Mouse (Mus musculus) stomach, postnatal 0 days (tissue): ENCODE results near the gene Tfip11. TPM values are rescaled to one million over a fixed set of nuclear protein-coding genes. Genes with fewer than 3 reads are reported as not detected.

Source experiments
- ATAC-seq: fragments of 200-750 bp; cut with Nextera tagmentation; 2 replicates; pipeline ENCODE4 v1.8.0; 2017; ENCODE audit not compliant: low FRiP score, low TSS enrichment
- DNase-seq: peaks from one replicate; pipeline ENCODE4 v3.0.0-alpha.2; 2016; ENCODE audit warnings: low spot score
- H3K27ac ChIP-seq: fragments of 300-500 bp; sonication (generic); replicated peaks from 2 replicates; pipeline ENCODE4 v1.5.1; 2014; ENCODE audit warnings: mild to moderate bottlenecking, control low read depth
- H3K27me3 ChIP-seq: fragments of 300-500 bp; sonication (generic); 2 replicates; pipeline ENCODE4 v1.6.1; 2014; ENCODE audit warnings: low read length; ENCODE audit not compliant: control insufficient read depth, insufficient read depth
- H3K36me3 ChIP-seq: fragments of 300-500 bp; sonication (generic); 2 replicates; pipeline ENCODE4 v1.6.1; 2014; ENCODE audit warnings: low read length, mixed read lengths; ENCODE audit not compliant: control insufficient read depth, insufficient read depth
- H3K4me1 ChIP-seq: fragments of 300-500 bp; sonication (generic); replicated peaks from 2 replicates; pipeline ENCODE4 v1.6.1; 2014; ENCODE audit warnings: antibody characterized with exemption; ENCODE audit not compliant: control insufficient read depth, insufficient read depth
- H3K4me2 ChIP-seq: fragments of 300-500 bp; sonication (generic); replicated peaks from 2 replicates; pipeline ENCODE4 v1.6.1; 2014; ENCODE audit warnings: low read depth, mild to moderate bottlenecking, control low read depth, moderate library complexity
- H3K4me3 ChIP-seq: fragments of 300-500 bp; sonication (generic); 2 replicates; pipeline ENCODE4 v1.5.1; 2014; ENCODE audit warnings: low read depth, low read length, control low read depth
- H3K9ac ChIP-seq: fragments of 300-500 bp; sonication (generic); 2 replicates; pipeline ENCODE4 v1.6.1; 2014; ENCODE audit warnings: mild to moderate bottlenecking, low read length, control low read depth, mixed read lengths
- H3K9me3 ChIP-seq: fragments of 300-500 bp; sonication (generic); 2 replicates; pipeline ENCODE4 v1.6.1; 2016; ENCODE audit warnings: low read length; ENCODE audit not compliant: control insufficient read depth
- CTCF ChIP-seq: IDR thresholded peaks from 2 replicates; pipeline ENCODE4 v1.5.1; 2016; ENCODE audit warnings: antibody characterized with exemption, low read depth, mild to moderate bottlenecking, moderate library complexity
- EP300 ChIP-seq: optimal IDR thresholded peaks from 2 replicates; pipeline ENCODE3; 2016; ENCODE audit warnings: antibody characterized with exemption
- WGBS: fragments of 180-500 bp; shearing (Covaris S2); extraction: QIAGEN DNeasy Blood & Tissue Kit; methylation state at CpG from one replicate; pipeline ENCODE4 v1.1.7; 2014; 5-methylcytosine and 5-hydroxymethylcytosine counted together
- polyA plus RNA-seq: library from polyadenylated mRNA; unstranded; fragments of >200 nt; fragmentation: Nextera tagmentation; extraction: Ambion mirVana; gene quantifications from 2 replicates; pipeline ENCODE4 v1.2.1, GENCODE M21; 2015

Gene Tfip11
- polyA plus RNA-seq, 1 experiment from 2014 or later, result 12.4 TPM

DNA sequence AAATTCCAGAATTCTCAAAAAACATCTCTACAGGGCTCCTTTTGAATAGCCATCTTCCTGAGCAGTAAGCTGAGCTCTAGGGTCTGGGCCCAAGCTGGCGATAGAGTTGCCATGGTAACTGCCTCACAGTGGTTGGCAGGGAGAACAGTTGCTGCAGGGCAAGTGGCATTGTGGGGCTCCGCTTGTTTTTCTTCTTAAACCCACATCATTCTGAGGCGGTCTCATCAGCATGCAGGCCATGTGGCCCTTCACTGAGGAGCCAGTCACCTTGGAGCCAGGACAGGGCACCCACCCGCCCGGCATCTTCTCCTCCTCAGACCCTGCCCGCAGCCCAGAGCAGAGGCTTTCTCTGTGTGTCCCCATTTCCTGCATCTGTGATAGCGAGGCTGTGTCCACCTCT is 45.8 kb downstream of the Tfip11 start:
- no peak for TF ChIP-seq CTCF
- no peak for TF ChIP-seq EP300
- DNase-seq (no peak), ATAC-seq (no peak)
- H3K4me2 ChIP-seq, result no peak overlapping the region
- H3K4me1 ChIP-seq, result no peaks in the 10 kb centered on the region
- WGBS, result 77% methylated on average over 7 of the region's 7 CpGs
- H3K27ac ChIP-seq, result no peak overlapping the region
- H3K36me3 ChIP-seq, result peaks cover 20% of the 10 kb centered on the region
- no peaks in the 10 kb centered on the region for H3K27me3 ChIP-seq
- no peak overlapping the region for H3K9ac ChIP-seq
- no peak overlapping the region for H3K4me3 ChIP-seq
- H3K9me3 ChIP-seq, result no peaks in the 10 kb centered on the region

DNA sequence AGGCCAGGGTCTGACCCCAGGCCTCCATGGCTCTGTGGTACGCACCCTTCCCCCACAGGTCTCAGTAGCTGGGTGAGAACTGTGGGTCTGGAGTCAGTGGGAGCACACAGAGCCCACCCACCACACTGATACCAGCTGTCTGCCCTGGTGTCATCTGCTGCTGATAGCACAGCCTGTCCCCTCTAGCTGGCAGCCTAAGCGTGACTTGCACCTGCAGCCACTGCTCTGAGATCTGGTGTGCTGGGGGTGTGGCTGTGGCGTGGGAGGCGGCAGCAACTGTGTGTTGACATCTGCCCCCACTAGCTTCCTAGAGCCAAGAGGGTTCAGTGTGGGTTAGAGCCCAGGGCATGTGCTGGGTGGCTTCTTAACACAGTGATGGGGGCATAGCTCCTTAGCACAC is 50.0 kb downstream of the Tfip11 start:
- 87% methylated on average over 4 of the region's 4 CpGs for WGBS
- Histone ChIP-seq H3K36me3 (peaks cover 10% of the 10 kb centered on the region; the same call in 1 of the 2 replicates), H3K4me3 (no peak overlapping the region), H3K9ac (no peak overlapping the region), H3K27me3 (no peaks in the 10 kb centered on the region), H3K9me3 (no peaks in the 10 kb centered on the region), H3K4me2 (no peak overlapping the region), H3K4me1 (no peaks in the 10 kb centered on the region), H3K27ac (no peak overlapping the region)
- ATAC-seq (no peak), DNase-seq (no peak)
- TF ChIP-seq EP300 (no peak), CTCF (no peak)

DNA sequence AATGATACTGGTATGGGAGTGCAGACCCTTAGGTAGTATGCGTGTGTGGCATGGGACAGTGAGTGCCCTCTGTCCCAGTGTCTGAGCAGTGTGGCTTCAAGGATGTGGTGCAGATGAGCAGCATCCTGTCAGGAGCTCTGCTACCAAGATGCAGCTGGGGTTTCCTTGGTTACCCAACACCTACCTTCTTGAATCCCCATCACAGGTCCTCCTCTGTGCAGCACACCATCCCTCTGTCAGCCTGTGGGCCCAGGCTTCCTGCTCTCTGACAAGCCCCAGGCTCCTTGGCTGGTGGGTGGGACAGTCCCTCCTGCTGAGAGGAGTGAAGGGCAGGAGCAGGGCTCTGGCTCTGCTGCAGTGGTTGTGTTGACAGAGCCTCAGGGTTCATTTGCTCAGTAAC is 51.2 kb downstream of the Tfip11 start:
- Histone ChIP-seq H3K36me3 (peaks cover 6% of the 10 kb centered on the region; the same call in 1 of the 2 replicates), H3K27me3 (no peaks in the 10 kb centered on the region), H3K4me3 (no peak overlapping the region), H3K9me3 (no peaks in the 10 kb centered on the region), H3K4me1 (no peaks in the 10 kb centered on the region), H3K4me2 (no peak overlapping the region), H3K9ac (no peak overlapping the region), H3K27ac (no peak overlapping the region)
- DNase-seq (no peak), ATAC-seq (no peak)
- TF ChIP-seq EP300 (no peak), CTCF (no peak)
- 95% methylated on average over 1 of the region's 1 CpGs for WGBS

DNA sequence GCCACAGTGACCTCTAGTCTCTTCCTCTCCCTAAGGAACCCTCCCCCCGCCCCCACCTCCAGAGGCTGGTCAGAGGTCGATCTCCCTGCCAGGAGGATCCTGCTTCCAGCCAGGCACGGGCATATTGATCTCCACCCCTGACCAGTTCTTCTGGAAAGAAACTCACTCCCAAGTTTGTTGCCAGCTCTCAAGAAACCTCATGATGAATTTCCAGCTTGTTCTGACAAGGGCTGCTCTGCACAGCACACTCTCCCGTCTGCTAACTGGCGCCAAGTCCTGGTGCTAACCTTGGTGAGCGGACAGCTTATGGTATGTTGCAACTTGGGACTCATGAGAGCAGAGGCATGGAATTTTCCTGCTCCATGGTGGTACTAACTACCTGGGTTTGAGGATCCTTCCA is 52.6 kb downstream of the Tfip11 start:
- H3K27me3 ChIP-seq, result no peaks in the 10 kb centered on the region
- no peak overlapping the region for H3K4me3 ChIP-seq
- 76% methylated on average over 6 of the region's 6 CpGs for WGBS
- H3K9ac ChIP-seq, result no peak overlapping the region
- no peaks in the 10 kb centered on the region for H3K4me1 ChIP-seq
- DNase-seq, result no peak
- H3K27ac ChIP-seq, result no peak overlapping the region
- H3K4me2 ChIP-seq, result no peak overlapping the region
- H3K9me3 ChIP-seq, result no peaks in the 10 kb centered on the region
- peaks cover 3% of the 10 kb centered on the region; the same call in 1 of the 2 replicates for H3K36me3 ChIP-seq
- no peak for ATAC-seq
- TF ChIP-seq EP300 (no peak), CTCF (no peak)

DNA sequence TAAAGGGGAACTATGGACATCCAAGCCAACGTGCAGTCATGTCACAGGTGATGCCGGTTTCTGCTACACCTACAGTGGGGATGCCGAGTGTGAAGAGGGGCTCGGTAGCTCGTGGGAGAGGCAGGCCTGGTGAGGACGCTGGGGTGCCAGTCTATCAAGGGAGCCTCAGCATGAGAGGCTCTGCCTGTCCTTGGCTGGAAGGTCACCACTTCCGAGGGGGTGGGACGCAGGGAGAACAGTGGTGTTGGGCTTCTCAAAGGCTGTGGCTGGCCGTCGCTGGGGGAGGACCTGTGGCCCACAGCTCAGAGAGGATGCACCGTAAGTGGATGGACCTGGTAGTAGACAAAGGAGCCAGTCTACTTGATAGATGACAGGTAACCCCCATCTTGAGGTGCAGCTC is 55.0 kb downstream of the Tfip11 start:
- H3K27ac ChIP-seq, result no peak overlapping the region
- no peak for TF ChIP-seq CTCF
- no peak for TF ChIP-seq EP300
- H3K36me3 ChIP-seq, result peaks cover 3% of the 10 kb centered on the region; the same call in 1 of the 2 replicates
- 83% methylated on average over 11 of the region's 11 CpGs for WGBS
- H3K27me3 ChIP-seq, result no peaks in the 10 kb centered on the region
- H3K9ac ChIP-seq, result no peak overlapping the region
- H3K4me2 ChIP-seq, result no peak overlapping the region
- H3K4me3 ChIP-seq, result no peak overlapping the region
- no peaks in the 10 kb centered on the region for H3K4me1 ChIP-seq
- H3K9me3 ChIP-seq, result no peaks in the 10 kb centered on the region
- DNase-seq (no peak), ATAC-seq (no peak)

DNA sequence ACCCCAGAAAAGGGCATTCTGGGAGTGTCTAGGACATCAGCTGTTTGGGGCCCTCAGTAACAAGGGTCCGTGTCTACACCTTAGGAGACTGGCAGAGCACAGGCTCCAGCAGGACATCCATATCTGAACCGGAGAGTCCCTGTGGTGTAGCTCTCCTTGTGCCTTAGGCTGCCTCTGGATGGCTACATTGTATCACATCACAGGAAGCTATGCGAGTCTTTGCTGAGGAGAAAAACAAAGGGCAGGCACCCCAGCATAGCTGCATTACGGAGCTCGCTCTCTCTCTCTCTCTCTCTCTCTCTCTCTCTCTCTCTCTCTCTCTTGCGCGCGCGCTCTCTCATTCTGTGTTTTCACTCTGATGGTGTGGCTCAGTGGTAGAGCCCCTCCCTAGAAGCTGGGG is 55.9 kb downstream of the Tfip11 start:
- ATAC-seq, result no peak

More for the DNA sequence above, 55.9 kb downstream of the Tfip11 start:
- no peak for DNase-seq
- Histone ChIP-seq H3K4me2 (no peak overlapping the region), H3K4me1 (no peaks in the 10 kb centered on the region), H3K27ac (no peak overlapping the region), H3K9ac (0 out of 2 replicates have a peak overlapping the region, but pooled peaks have one; percentile 18), H3K9me3 (no peaks in the 10 kb centered on the region), H3K4me3 (no peak overlapping the region), H3K27me3 (no peaks in the 10 kb centered on the region), H3K36me3 (0 out of 2 replicates have a peak, but pooled peaks cover 3% of the 10 kb centered on the region)
- 51% methylated on average over 9 of the region's 9 CpGs for WGBS
- TF ChIP-seq EP300, result no peak
- peak; percentile 15; the same call in 1 of the 2 replicates for TF ChIP-seq CTCF
